Mouse (Mus musculus): ENCODE measurements at regions not wholly inside any gene's neighbourhood (a gene's known extent, or its start where the extent isn't known, plus 50 kb on each side); places are given as distances from the start of the nearest gene placed in this dataset.

DNA sequence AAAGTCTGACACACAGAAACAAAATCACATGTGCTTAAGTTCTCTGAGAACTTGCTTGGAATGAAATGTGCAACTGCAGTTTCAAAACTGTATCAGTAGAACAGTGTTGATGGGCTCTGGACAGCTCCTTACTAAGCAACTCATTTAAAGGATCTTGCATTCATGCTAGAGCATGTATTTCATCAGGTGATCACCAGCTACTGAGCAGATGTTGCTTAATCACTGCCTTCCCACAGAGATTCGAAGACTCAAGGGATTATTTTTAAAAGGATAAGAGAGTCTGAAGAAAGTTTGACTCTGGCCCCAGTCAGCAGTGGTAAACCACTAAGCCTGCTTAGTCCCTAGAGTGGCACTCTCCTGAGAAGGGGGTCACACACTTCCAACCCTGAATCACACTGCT, 61.2 kb upstream of the Tigd2 start:
- TF ChIP-seq CTCF (IDR thresholded peaks at IDR 0.05; ENCODE audit: low read depth), result no peak
- no peak for TF ChIP-seq EP300 (optimal IDR thresholded peaks at IDR 0.05)

Data from stomach, postnatal 0 days (tissue).